Mouse (Mus musculus) liver, embryonic 12.5 days (tissue): ENCODE data around the gene Ubtd2. TPM values are rescaled to one million over a fixed set of nuclear protein-coding genes. Genes with fewer than 3 reads are reported as not detected.
A peak's percentile ranks its signal among the peaks of the same experiment; 100 is the strongest.

Experiments
- ATAC-seq: fragments of 200-750 bp; cut with Nextera tagmentation; 2 replicates; pipeline ENCODE4 v1.8.0; 2017; ENCODE audit warnings: moderate number of reproducible peaks, mild to moderate bottlenecking, moderate library complexity
- H3K27ac ChIP-seq: fragments of 300-500 bp; sonication (generic); 2 replicates; pipeline ENCODE4 v1.5.1; 2016; ENCODE audit warnings: mild to moderate bottlenecking
- H3K27me3 ChIP-seq: fragments of 300-500 bp; sonication (generic); replicated peaks from 2 replicates; pipeline ENCODE4 v1.6.1; 2016; ENCODE audit warnings: mild to moderate bottlenecking, moderate library complexity
- H3K36me3 ChIP-seq: fragments of 300-500 bp; sonication (generic); 2 replicates; pipeline ENCODE4 v1.6.1; 2016; ENCODE audit warnings: mild to moderate bottlenecking, moderate library complexity
- H3K4me1 ChIP-seq: fragments of 300-500 bp; sonication (generic); 2 replicates; pipeline ENCODE4 v1.6.1; 2016
- H3K4me2 ChIP-seq: fragments of 300-500 bp; sonication (generic); 2 replicates; pipeline ENCODE4 v1.6.1; 2016; ENCODE audit warnings: mild to moderate bottlenecking, moderate library complexity
- H3K4me3 ChIP-seq: fragments of 300-500 bp; sonication (generic); 2 replicates; pipeline ENCODE4 v1.5.1; 2016; ENCODE audit warnings: mild to moderate bottlenecking, moderate library complexity
- H3K9ac ChIP-seq: fragments of 300-500 bp; sonication (generic); 2 replicates; pipeline ENCODE4 v1.6.1; 2016; ENCODE audit warnings: mild to moderate bottlenecking, moderate library complexity
- H3K9me3 ChIP-seq: fragments of 300-500 bp; sonication (generic); replicated peaks from 2 replicates; pipeline ENCODE4 v1.6.1; 2016; ENCODE audit warnings: mild to moderate bottlenecking, moderate library complexity
- WGBS: fragments of 180-500 bp; shearing (Covaris S2); methylation state at CpG from one replicate; pipeline ENCODE4 v1.1.7; 2016; ENCODE audit not compliant: insufficient replicate concordance; 5-methylcytosine and 5-hydroxymethylcytosine counted together
- polyA plus RNA-seq: library from polyadenylated mRNA; unstranded; fragments of >200 nt; fragmentation: Nextera tagmentation; extraction: Ambion mirVana; gene quantifications from 2 replicates; pipeline ENCODE4 v1.2.1, GENCODE M21; 2016

Gene Ubtd2
- polyA plus RNA-seq: 9.6 and 10.0 TPM in 2 replicates

DNA sequence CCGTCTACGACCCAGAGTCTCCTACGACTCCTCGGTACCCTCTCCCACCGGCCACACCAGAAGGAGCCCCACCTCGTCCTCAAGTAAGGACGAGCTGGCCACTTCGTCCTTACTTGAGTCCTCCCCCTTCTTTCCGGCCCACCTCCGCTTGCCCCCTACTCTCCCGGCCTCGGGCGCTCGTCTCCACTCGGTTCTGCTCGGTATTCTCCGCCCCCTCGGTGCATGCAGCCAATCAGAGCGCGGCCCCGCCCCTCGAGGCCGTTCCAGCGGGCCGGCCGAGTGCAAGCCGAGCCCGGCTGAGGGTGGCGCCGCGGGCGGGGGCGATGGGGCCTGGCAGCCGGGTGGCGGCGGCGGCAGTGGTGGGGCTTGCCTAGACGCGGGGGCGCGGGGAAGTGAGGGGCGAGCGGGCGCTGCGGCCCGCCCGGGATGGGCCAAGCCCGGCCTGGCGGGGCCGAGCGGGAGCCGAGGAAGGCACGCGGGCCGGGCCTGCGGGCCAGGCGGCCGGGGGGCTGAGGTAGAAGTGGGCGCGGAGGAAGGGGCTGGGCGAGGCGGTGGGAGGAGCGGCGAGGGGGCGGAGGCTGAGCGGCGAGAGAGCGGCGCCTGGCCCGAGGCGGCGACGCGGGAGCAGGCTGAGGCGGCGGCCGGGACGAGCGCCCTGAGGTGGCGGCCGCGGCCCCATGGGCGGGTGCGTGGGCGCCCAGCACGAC is at the start of gene Ubtd2:
TSS of gene Ubtd2 (plus strand) at position 571 of the 707 bp plus-strand sequence.
- no peaks in the 10 kb centered on the region for H3K9me3 ChIP-seq
- peak; percentile 95 for ATAC-seq
- peak within 1 kb of the TSS; percentile 89 for H3K9ac ChIP-seq
- H3K4me2 ChIP-seq: peak within 1 kb of the TSS; percentile 99
- peak within 1 kb of the TSS; percentile 85 for H3K27ac ChIP-seq
- peak within 1 kb of the TSS; percentile 82 for H3K4me3 ChIP-seq
- H3K27me3 ChIP-seq: peaks cover 20% of the 10 kb centered on the region; the same call in 1 of the 2 replicates
- WGBS: under 1% methylated on average over 71 of the region's 86 CpGs
- H3K4me1 ChIP-seq: peaks cover 22% of the 10 kb centered on the region
- H3K36me3 ChIP-seq: no peaks in the 10 kb centered on the region

DNA sequence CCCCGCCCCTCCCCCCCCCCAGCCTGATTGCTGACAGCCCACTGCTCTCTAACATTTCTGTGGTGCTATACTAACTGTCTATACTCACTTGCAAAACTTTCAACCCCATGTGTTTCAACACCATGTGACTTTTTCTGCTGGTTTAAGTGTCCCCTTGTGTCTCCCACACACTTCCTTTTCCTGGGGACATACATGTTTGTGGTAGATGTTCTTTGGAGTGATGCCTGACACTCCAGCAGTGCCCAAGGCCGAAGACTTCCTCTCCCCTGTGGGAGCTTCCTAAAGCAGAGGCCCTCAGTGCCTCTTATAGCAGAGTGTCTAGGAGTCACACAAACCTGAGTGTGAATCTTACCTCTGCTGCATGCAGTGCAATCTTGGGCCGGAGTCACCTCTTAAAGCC is 47.3 kb upstream of the Ubtd2 start:
- no peaks in the 10 kb centered on the region for H3K27me3 ChIP-seq
- no peak overlapping the region for H3K9ac ChIP-seq
- H3K27ac ChIP-seq: no peak overlapping the region
- H3K4me3 ChIP-seq: no peak overlapping the region
- 0 out of 2 replicates have a peak, but pooled peaks cover 3% of the 10 kb centered on the region for H3K36me3 ChIP-seq
- no peak overlapping the region for H3K4me2 ChIP-seq
- H3K9me3 ChIP-seq: no peaks in the 10 kb centered on the region
- peaks cover 4% of the 10 kb centered on the region; the same call in 1 of the 2 replicates for H3K4me1 ChIP-seq
- 49% methylated on average over 2 of the region's 3 CpGs for WGBS
- ATAC-seq: no peak

DNA sequence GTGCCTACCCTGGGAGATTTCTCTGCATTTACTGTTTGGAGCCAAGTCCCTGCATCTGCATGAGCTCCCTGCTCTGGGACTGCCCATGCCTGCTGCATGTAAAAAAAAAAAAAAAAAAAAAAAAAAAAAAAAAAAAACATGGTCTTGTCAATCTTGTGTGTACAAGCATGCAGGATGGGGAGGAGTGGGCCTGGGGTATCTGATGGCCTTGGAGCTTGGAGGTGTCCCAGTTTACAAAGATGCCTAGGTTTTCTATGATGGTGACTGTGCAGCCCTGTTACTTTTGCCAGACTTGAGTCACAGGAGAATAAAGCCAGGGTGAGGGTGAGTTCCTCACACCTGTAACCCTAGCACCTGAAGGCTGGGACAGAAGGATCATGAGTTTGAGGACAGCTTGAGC is 46.1 kb upstream of the Ubtd2 start:
- Histone ChIP-seq H3K4me3 (no peak overlapping the region), H3K27me3 (no peaks in the 10 kb centered on the region), H3K27ac (no peak overlapping the region), H3K9me3 (no peaks in the 10 kb centered on the region), H3K4me2 (no peak overlapping the region), H3K36me3 (0 out of 2 replicates have a peak, but pooled peaks cover 3% of the 10 kb centered on the region), H3K9ac (no peak overlapping the region), H3K4me1 (peaks cover 4% of the 10 kb centered on the region; the same call in 1 of the 2 replicates)
- no peak for ATAC-seq

DNA sequence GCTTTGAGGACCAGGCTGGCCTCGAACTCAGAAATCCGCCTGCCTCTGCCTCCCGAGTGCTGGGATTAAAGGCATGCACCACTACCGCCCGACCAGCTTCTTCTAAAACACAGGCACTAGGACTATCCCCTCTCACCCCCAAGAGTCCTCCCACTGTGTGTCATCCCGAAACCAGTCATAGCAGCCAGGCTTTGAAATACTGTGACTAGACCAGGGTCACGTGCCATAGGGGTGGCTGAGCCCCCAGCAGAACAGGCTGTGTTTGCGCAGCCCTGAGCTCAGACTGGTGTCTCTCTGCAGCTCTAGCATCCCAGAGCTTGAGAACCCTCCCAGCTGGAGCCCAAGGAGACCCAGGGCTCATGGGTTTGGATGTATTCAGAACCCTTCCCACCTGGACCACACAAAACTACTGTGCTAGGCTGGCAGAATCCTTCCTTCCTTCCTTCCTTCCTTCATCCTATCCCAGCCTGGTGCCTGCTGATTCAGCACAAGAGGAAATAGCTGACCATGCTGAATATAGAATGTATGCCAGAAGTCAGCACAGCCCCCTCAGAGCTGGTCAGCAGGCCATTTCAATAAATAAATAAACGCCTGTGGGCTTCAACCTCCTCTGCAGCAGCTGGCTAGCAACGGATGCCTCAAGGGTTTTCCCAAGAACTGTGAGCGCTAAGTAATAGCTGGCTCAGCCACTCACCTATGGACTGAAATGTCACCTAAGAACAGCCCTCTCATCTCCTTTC is 45.2 kb upstream of the Ubtd2 start:
- WGBS: 71% methylated on average over 11 of the region's 11 CpGs
- Histone ChIP-seq H3K9ac (no peak overlapping the region), H3K36me3 (0 out of 2 replicates have a peak, but pooled peaks cover 3% of the 10 kb centered on the region), H3K27me3 (no peaks in the 10 kb centered on the region), H3K9me3 (no peaks in the 10 kb centered on the region), H3K4me2 (no peak overlapping the region), H3K27ac (no peak overlapping the region), H3K4me1 (peaks cover 4% of the 10 kb centered on the region; the same call in 1 of the 2 replicates), H3K4me3 (no peak overlapping the region)
- ATAC-seq: no peak

DNA sequence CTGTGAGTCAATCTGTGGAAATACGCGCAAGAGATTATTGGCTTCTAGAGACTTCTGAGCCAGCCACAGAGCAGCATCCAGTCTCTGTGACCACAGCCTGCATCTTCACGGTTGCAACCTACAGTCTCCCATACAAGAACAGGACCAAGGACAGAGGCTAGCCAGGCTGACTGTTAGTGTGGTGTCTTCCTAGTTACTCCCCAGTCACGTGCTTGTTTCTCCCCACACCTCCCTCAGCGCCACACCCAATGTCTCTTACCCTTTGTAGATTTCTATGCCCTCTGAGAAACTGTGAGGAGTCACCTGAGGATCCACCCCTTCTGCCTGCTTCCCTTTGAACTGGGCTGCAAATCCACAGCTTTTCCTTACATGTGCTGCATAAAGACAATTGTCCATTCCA is 35.2 kb upstream of the Ubtd2 start:
- Histone ChIP-seq H3K36me3 (peaks cover 13% of the 10 kb centered on the region), H3K27ac (no peak overlapping the region), H3K9ac (no peak overlapping the region), H3K4me1 (no peaks in the 10 kb centered on the region), H3K9me3 (no peaks in the 10 kb centered on the region), H3K4me2 (no peak overlapping the region), H3K27me3 (no peaks in the 10 kb centered on the region), H3K4me3 (no peak overlapping the region)
- WGBS: 66% methylated on average over 5 of the region's 5 CpGs
- ATAC-seq: no peak

DNA sequence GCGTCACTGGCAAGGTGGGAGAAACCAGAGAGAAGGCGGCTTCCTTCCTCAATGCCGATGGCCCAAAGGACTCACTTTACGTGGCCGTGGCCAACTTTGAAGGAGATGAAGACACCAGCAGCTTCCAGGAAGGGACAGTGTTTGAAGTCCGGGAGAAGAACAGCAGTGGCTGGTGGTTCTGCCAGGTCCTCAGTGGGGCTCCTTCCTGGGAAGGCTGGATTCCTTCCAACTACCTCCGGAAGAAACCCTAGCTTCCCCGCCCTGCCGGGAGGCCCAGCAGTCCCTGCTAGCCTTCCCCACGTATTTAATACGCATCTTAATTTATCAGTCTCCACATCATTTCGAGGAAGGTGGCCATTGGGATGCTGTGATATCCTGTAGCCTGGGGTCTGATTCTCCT is 31.9 kb upstream of the Ubtd2 start:
- no peak overlapping the region for H3K9ac ChIP-seq
- no peaks in the 10 kb centered on the region for H3K4me1 ChIP-seq
- ATAC-seq: no peak
- no peak overlapping the region for H3K27ac ChIP-seq
- no peak overlapping the region for H3K4me2 ChIP-seq
- 79% methylated on average over 12 of the region's 12 CpGs for WGBS
- H3K4me3 ChIP-seq: no peak overlapping the region
- no peaks in the 10 kb centered on the region for H3K9me3 ChIP-seq
- H3K27me3 ChIP-seq: no peaks in the 10 kb centered on the region
- peaks cover 13% of the 10 kb centered on the region for H3K36me3 ChIP-seq

DNA sequence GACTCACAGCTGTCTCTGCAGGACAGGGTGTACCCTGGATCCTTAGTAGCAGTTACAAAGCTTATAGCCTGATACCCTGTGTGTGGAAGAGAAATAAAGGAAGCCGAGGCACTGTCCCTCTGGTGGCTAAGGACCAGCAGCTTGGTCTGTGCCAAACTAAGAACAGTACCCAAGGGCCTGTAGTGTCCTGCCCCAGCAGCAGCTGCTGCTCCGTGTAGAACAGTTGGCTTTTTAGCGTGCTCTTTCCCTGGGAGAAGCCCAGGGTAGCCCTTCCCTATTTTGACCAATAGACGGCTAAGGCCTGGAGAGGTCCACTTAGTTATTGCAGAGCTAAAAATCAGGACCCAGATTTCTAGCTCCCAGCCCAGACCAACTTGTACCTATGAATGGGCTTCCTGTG is 30.6 kb upstream of the Ubtd2 start:
- no peak for ATAC-seq
- no peak overlapping the region for H3K9ac ChIP-seq
- H3K4me3 ChIP-seq: no peak overlapping the region
- H3K4me2 ChIP-seq: no peak overlapping the region
- 60% methylated on average over 4 of the region's 4 CpGs for WGBS
- H3K27ac ChIP-seq: no peak overlapping the region
- H3K4me1 ChIP-seq: no peaks in the 10 kb centered on the region
- peaks cover 13% of the 10 kb centered on the region for H3K36me3 ChIP-seq
- H3K9me3 ChIP-seq: no peaks in the 10 kb centered on the region
- no peaks in the 10 kb centered on the region for H3K27me3 ChIP-seq

DNA sequence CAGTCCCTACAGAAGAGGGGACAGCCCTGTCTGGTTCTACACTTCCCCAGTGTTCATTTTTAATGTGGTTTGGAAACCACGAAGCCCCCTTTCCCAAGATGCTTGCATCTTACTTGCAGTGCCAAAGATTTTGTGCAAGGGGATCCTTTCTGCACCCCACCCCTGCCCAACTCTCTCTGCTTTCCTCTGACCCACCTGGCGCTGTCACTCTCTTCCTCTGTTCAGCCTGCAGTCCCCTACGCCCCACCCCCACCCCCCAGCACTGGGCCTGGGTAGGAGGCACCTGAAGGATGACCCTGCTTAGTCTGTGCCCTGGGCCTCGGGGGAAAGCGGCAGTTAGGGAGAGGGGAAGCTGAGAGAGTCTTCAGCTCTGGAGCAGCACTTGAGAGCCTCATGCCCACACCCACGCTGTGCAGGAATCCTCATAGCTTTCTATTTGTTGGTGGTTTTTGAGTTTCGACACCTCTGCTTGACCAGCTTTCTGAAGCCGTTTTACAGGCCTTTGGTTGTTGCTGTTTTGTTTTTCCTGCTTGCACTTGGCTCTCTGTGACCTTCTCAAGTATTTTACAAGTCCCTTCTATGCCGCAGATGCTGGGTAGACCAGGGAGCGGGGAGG is 30.0 kb upstream of the Ubtd2 start:
- Histone ChIP-seq H3K9ac (no peak overlapping the region), H3K27ac (no peak overlapping the region), H3K4me1 (no peaks in the 10 kb centered on the region), H3K4me3 (no peak overlapping the region), H3K27me3 (no peaks in the 10 kb centered on the region), H3K9me3 (no peaks in the 10 kb centered on the region), H3K4me2 (no peak overlapping the region), H3K36me3 (peaks cover 13% of the 10 kb centered on the region)
- ATAC-seq: no peak
- 60% methylated on average over 10 of the region's 10 CpGs for WGBS

DNA sequence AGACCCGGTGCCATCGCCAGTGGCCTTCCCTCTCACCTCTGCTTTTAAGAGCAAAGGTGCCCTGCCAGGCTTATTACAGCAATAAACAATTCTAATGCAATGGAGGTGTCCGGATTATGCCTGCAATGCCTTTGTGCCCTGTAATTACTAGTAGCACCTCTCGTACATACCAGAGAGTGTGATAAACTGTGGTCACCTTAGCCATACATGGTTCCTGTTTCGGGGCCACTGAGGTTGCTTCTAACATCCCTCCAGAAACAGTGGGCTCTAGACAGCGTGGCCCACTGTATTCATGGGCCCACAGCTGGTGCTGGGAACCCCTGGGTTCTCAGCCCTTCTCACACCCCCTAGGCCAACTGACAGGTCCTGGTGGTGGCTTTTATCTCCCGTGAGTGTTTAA is 27.6 kb upstream of the Ubtd2 start:
- H3K4me3 ChIP-seq: no peak overlapping the region
- ATAC-seq: no peak
- peaks cover 4% of the 10 kb centered on the region for H3K36me3 ChIP-seq
- 60% methylated on average over 7 of the region's 7 CpGs for WGBS
- H3K4me2 ChIP-seq: no peak overlapping the region
- no peak overlapping the region for H3K27ac ChIP-seq
- H3K4me1 ChIP-seq: no peaks in the 10 kb centered on the region
- H3K9ac ChIP-seq: no peak overlapping the region
- no peaks in the 10 kb centered on the region for H3K9me3 ChIP-seq
- no peaks in the 10 kb centered on the region for H3K27me3 ChIP-seq

DNA sequence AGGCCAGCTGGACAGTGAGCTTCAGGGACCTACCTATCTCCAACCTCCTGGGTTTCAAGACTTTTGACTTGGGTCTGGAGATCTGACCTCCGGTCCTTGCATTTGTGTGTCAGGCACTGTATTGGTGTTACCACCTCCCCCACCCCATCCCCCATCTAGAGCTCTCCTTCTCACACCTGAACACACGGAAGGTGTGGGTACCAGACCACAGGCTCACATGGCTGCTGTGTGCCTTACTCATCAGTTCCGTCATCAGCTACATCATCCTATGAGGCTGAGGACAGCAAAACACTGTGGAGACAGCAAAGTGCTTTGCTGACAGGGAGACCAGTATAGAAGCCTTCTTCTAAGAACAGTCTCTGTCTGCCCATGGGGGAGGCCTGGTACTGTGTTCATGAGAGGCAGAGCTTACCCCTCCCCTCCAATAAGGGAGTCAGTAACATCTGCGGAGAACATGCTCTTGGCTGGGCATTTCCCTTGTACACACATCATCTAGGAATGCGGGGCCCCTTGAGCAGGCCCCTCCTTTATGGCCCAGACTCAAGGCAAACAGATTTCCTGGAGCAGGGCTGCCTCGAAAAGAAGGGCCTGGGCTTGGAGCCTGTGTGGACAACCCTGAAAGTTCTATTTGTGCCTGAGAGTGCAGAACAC is 19.6 kb upstream of the Ubtd2 start:
- H3K4me3 ChIP-seq: no peak overlapping the region
- no peak overlapping the region for H3K4me2 ChIP-seq
- WGBS: 54% methylated on average over 6 of the region's 6 CpGs
- no peak for ATAC-seq
- no peaks in the 10 kb centered on the region for H3K27me3 ChIP-seq
- no peaks in the 10 kb centered on the region for H3K36me3 ChIP-seq
- H3K9ac ChIP-seq: no peak overlapping the region
- peak overlapping the region; percentile 21 for H3K27ac ChIP-seq
- H3K4me1 ChIP-seq: no peaks in the 10 kb centered on the region
- H3K9me3 ChIP-seq: no peaks in the 10 kb centered on the region

DNA sequence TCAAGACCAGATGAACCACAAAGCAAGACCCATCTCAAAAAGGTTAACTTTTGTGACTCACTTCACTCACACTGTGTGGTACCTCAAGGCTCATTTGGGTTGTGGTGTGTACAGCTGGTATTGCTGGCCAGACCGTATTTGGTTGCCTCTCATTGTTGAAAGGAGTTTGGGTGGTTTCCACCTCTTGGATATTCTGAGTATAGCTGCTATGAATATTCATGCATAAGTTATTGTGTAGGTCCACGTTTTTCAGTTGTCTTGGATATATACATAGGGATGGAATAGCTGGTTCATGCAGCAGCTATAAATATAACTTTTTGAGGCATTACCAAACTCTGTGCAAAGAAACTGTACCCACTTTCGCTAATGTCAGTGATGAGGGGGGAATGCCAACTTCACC is 12.6 kb upstream of the Ubtd2 start:
- Histone ChIP-seq H3K4me3 (no peak overlapping the region), H3K4me1 (peaks cover 8% of the 10 kb centered on the region), H3K9ac (no peak overlapping the region), H3K9me3 (no peaks in the 10 kb centered on the region), H3K36me3 (no peaks in the 10 kb centered on the region), H3K27me3 (no peaks in the 10 kb centered on the region), H3K27ac (no peak overlapping the region), H3K4me2 (no peak overlapping the region)
- WGBS: 64% methylated on average over 3 of the region's 3 CpGs
- no peak for ATAC-seq

DNA sequence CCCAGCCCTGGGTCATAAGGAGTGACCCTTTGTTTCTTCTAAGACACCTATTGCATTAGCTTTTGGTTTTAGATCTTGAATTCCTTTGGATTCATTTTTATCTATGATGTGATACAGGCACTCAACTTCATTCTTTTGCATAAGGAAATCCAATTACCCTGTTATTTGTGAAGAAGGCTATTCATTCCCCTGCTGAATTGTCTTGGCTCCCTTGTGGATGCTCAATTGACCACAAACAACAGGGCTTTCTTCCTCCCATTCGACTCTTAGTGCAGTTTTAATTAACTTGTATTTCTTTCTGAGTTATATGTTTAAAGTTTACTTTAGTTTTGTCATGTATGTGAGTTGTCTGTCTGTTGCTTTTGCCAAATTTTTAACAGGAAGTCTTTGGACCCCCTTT is 10.9 kb upstream of the Ubtd2 start:
- no peak for ATAC-seq
- Histone ChIP-seq H3K4me1 (peaks cover 8% of the 10 kb centered on the region), H3K9ac (no peak overlapping the region), H3K9me3 (no peaks in the 10 kb centered on the region), H3K27me3 (no peaks in the 10 kb centered on the region), H3K4me2 (no peak overlapping the region), H3K27ac (no peak overlapping the region), H3K36me3 (no peaks in the 10 kb centered on the region), H3K4me3 (no peak overlapping the region)
- WGBS: 28% methylated on average over 1 of the region's 1 CpGs
